Mouse (Mus musculus) midbrain, embryonic 12.5 days (tissue): ENCODE data around the gene Eif4a1. TPM values are rescaled to one million over a fixed set of nuclear protein-coding genes. Genes with fewer than 3 reads are reported as not detected.
"Not testable (repeated sequence)": the region's sequence is repeated elsewhere in the genome, so short reads cannot be mapped to it uniquely, and the experiment has no call there.

ENCODE experiments used
- ATAC-seq: fragments of 200-750 bp; cut with Nextera tagmentation; 2 replicates; pipeline ENCODE4 v1.8.0; 2017; ENCODE audit warnings: low read depth, moderate TSS enrichment, moderate library complexity; ENCODE audit not compliant: low FRiP score
- H3K27ac ChIP-seq: fragments of 300-500 bp; sonication (generic); replicated peaks from 2 replicates; pipeline ENCODE4 v1.5.1; 2016; ENCODE audit warnings: mild to moderate bottlenecking
- H3K27me3 ChIP-seq: fragments of 300-500 bp; sonication (generic); 2 replicates; pipeline ENCODE4 v1.6.1; 2016; ENCODE audit warnings: mild to moderate bottlenecking
- H3K36me3 ChIP-seq: fragments of 300-500 bp; sonication (generic); 2 replicates; pipeline ENCODE4 v1.6.1; 2016
- H3K4me1 ChIP-seq: fragments of 300-500 bp; sonication (generic); 2 replicates; pipeline ENCODE4 v1.6.1; 2016
- H3K4me2 ChIP-seq: fragments of 300-500 bp; sonication (generic); replicated peaks from 2 replicates; pipeline ENCODE4 v1.6.1; 2016; ENCODE audit warnings: mild to moderate bottlenecking, moderate library complexity
- H3K4me3 ChIP-seq: fragments of 300-500 bp; sonication (generic); 2 replicates; pipeline ENCODE4 v1.5.1; 2016; ENCODE audit warnings: mild to moderate bottlenecking
- H3K9ac ChIP-seq: fragments of 300-500 bp; sonication (generic); replicated peaks from 2 replicates; pipeline ENCODE4 v1.6.1; 2016; ENCODE audit warnings: mild to moderate bottlenecking, moderate library complexity
- H3K9me3 ChIP-seq: fragments of 300-500 bp; sonication (generic); 2 replicates; pipeline ENCODE4 v1.6.1; 2016; ENCODE audit warnings: mild to moderate bottlenecking
- WGBS: fragments of 180-500 bp; shearing (Covaris S2); methylation state at CpG from one replicate; pipeline ENCODE4 v1.1.7; 2016; 5-methylcytosine and 5-hydroxymethylcytosine counted together
- polyA plus RNA-seq: library from polyadenylated mRNA; unstranded; fragments of >200 nt; fragmentation: Nextera tagmentation; extraction: Ambion mirVana; gene quantifications from 2 replicates; pipeline ENCODE4 v1.2.1, GENCODE M21; 2016

Gene Eif4a1
- polyA plus RNA-seq, 1 experiment from 2014 or later, result 698 TPM

- Histone ChIP-seq H3K4me2 (no peak overlapping the region), H3K4me3 (no peak overlapping the region), H3K27ac (peak overlapping the region; percentile 21; the same call in 1 of the 2 replicates), H3K9me3 (no peaks in the 10 kb centered on the region), H3K9ac (no peak overlapping the region), H3K36me3 (no peaks in the 10 kb centered on the region), H3K4me1 (no peaks in the 10 kb centered on the region), H3K27me3 (no peaks in the 10 kb centered on the region)
- WGBS, result 52% methylated on average over 11 of the region's 11 CpGs
- no peak for ATAC-seq
Observed at GRCm38 (mm10) chr11:69709554-69710446, 37.6 kb upstream of the Eif4a1 start.

- H3K4me1 ChIP-seq, result no peaks in the 10 kb centered on the region
- WGBS, result 82% methylated on average over 3 of the region's 3 CpGs
- H3K9me3 ChIP-seq, result no peaks in the 10 kb centered on the region
- H3K27me3 ChIP-seq, result no peaks in the 10 kb centered on the region
- H3K4me3 ChIP-seq, result no peak overlapping the region
- no peak overlapping the region for H3K27ac ChIP-seq
- no peaks in the 10 kb centered on the region for H3K36me3 ChIP-seq
- H3K9ac ChIP-seq, result no peak overlapping the region
- no peak for ATAC-seq
- no peak overlapping the region for H3K4me2 ChIP-seq
Observed at GRCm38 (mm10) chr11:69708614-69709265, 36.5 kb upstream of the Eif4a1 start.

GRCm38 (mm10) chr11:69707873-69708381 lies 35.7 kb upstream of the Eif4a1 start:
- Histone ChIP-seq H3K9me3 (no peaks in the 10 kb centered on the region), H3K4me1 (no peaks in the 10 kb centered on the region), H3K4me3 (no peak overlapping the region), H3K4me2 (no peak overlapping the region), H3K27me3 (no peaks in the 10 kb centered on the region), H3K36me3 (no peaks in the 10 kb centered on the region), H3K9ac (no peak overlapping the region), H3K27ac (no peak overlapping the region)
- WGBS, result 92% methylated on average over 4 of the region's 4 CpGs
- ATAC-seq, result no peak

GRCm38 (mm10) chr11:69707480-69707847 lies 35.2 kb upstream of the Eif4a1 start:
- Histone ChIP-seq H3K27me3 (no peaks in the 10 kb centered on the region), H3K27ac (no peak overlapping the region), H3K4me3 (no peak overlapping the region), H3K9me3 (no peaks in the 10 kb centered on the region), H3K4me1 (no peaks in the 10 kb centered on the region), H3K9ac (no peak overlapping the region), H3K4me2 (no peak overlapping the region), H3K36me3 (no peaks in the 10 kb centered on the region)
- ATAC-seq, result no peak
- 85% methylated on average over 4 of the region's 4 CpGs for WGBS

GRCm38 (mm10) chr11:69706775-69707479 lies 34.7 kb upstream of the Eif4a1 start:
- H3K4me3 ChIP-seq, result no peak overlapping the region
- H3K36me3 ChIP-seq, result no peaks in the 10 kb centered on the region
- H3K4me2 ChIP-seq, result no peak overlapping the region
- no peaks in the 10 kb centered on the region for H3K27me3 ChIP-seq
- WGBS, result 53% methylated on average over 6 of the region's 6 CpGs
- ATAC-seq, result no peak
- H3K9me3 ChIP-seq, result no peaks in the 10 kb centered on the region
- no peak overlapping the region for H3K27ac ChIP-seq
- H3K9ac ChIP-seq, result no peak overlapping the region
- H3K4me1 ChIP-seq, result no peaks in the 10 kb centered on the region

- Histone ChIP-seq H3K27me3 (no peaks in the 10 kb centered on the region), H3K4me1 (no peaks in the 10 kb centered on the region), H3K9ac (no peak overlapping the region), H3K27ac (no peak overlapping the region), H3K36me3 (no peaks in the 10 kb centered on the region), H3K4me2 (no peak overlapping the region), H3K4me3 (no peak overlapping the region), H3K9me3 (no peaks in the 10 kb centered on the region)
- ATAC-seq, result no peak
- 52% methylated on average over 2 of the region's 2 CpGs for WGBS
Observed at GRCm38 (mm10) chr11:69704613-69705010, 32.4 kb upstream of the Eif4a1 start.

GRCm38 (mm10) chr11:69703814-69704612 lies 31.8 kb upstream of the Eif4a1 start:
- 73% methylated on average over 8 of the region's 8 CpGs for WGBS
- no peak overlapping the region for H3K4me2 ChIP-seq
- no peak for ATAC-seq
- no peaks in the 10 kb centered on the region for H3K9me3 ChIP-seq
- no peaks in the 10 kb centered on the region for H3K27me3 ChIP-seq
- no peak overlapping the region for H3K27ac ChIP-seq
- H3K4me1 ChIP-seq, result no peaks in the 10 kb centered on the region
- H3K36me3 ChIP-seq, result no peaks in the 10 kb centered on the region
- H3K4me3 ChIP-seq, result no peak overlapping the region
- H3K9ac ChIP-seq, result no peak overlapping the region

- H3K36me3 ChIP-seq, H3K4me3 ChIP-seq, H3K27ac ChIP-seq, H3K9me3 ChIP-seq, H3K9ac ChIP-seq, ATAC-seq, H3K4me1 ChIP-seq, H3K27me3 ChIP-seq, H3K4me2 ChIP-seq: not testable (repeated sequence)
- 74% methylated on average over 2 of the region's 3 CpGs for WGBS
Observed at GRCm38 (mm10) chr11:69703381-69703780, 31.2 kb upstream of the Eif4a1 start.

- 87% methylated on average over 10 of the region's 10 CpGs for WGBS
- H3K9ac ChIP-seq, ATAC-seq, H3K27ac ChIP-seq, H3K36me3 ChIP-seq, H3K4me3 ChIP-seq, H3K4me1 ChIP-seq, H3K27me3 ChIP-seq, H3K9me3 ChIP-seq, H3K4me2 ChIP-seq: not testable (repeated sequence)
Observed at GRCm38 (mm10) chr11:69702886-69703285, 30.7 kb upstream of the Eif4a1 start.

- peaks cover 9% of the 10 kb centered on the region for H3K27me3 ChIP-seq
- no peaks in the 10 kb centered on the region for H3K36me3 ChIP-seq
- H3K9ac ChIP-seq, result no peak overlapping the region
- H3K9me3 ChIP-seq, result no peaks in the 10 kb centered on the region
- ATAC-seq, result no peak
- H3K4me1 ChIP-seq, result peaks cover 10% of the 10 kb centered on the region
- H3K4me2 ChIP-seq, result no peak overlapping the region
- no peak overlapping the region for H3K4me3 ChIP-seq
- 92% methylated on average over 1 of the region's 1 CpGs for WGBS
- H3K27ac ChIP-seq, result no peak overlapping the region
Observed at GRCm38 (mm10) chr11:69699595-69699994, 27.4 kb upstream of the Eif4a1 start.

GRCm38 (mm10) chr11:69698574-69698973 lies 26.4 kb upstream of the Eif4a1 start:
- no peak overlapping the region for H3K4me2 ChIP-seq
- no peaks in the 10 kb centered on the region for H3K9me3 ChIP-seq
- no peak overlapping the region for H3K4me3 ChIP-seq
- no peaks in the 10 kb centered on the region for H3K36me3 ChIP-seq
- peaks cover 10% of the 10 kb centered on the region for H3K4me1 ChIP-seq
- H3K9ac ChIP-seq, result no peak overlapping the region
- WGBS, result 70% methylated on average over 5 of the region's 5 CpGs
- ATAC-seq, result no peak
- H3K27ac ChIP-seq, result no peak overlapping the region
- peaks cover 9% of the 10 kb centered on the region for H3K27me3 ChIP-seq
